Mouse (Mus musculus): ENCODE measurements around the gene Tspyl2. TPM values are rescaled to one million over a fixed set of nuclear protein-coding genes. Genes with fewer than 3 reads are reported as not detected.
"Not testable (repeated sequence)": the region's sequence is repeated elsewhere in the genome, so short reads cannot be mapped to it uniquely, and the experiment has no call there.

The Tspyl2 gene
- polyA plus RNA-seq, 1 experiment from 2014 or later: 47.4 TPM

GRCm38 (mm10) chrX:152307942-152308341 is 34.3 kb downstream of the Tspyl2 start:
- no peak overlapping the region for H3K4me2 ChIP-seq (ENCODE audit: low read depth, low read length)
- no peak overlapping the region for H3K4me3 ChIP-seq (ENCODE audit: low read depth, low read length)
- 59% methylated on average over 2 of the region's 2 CpGs for WGBS
- H3K27me3 ChIP-seq (ENCODE audit: control insufficient read depth, insufficient read depth, low read length): no peaks in the 10 kb centered on the region
- no peaks in the 10 kb centered on the region for H3K9me3 ChIP-seq (ENCODE audit: control insufficient read depth, low read length)
- no peaks in the 10 kb centered on the region for H3K36me3 ChIP-seq (ENCODE audit: control insufficient read depth, insufficient read depth, low read length)
- no peak overlapping the region for H3K9ac ChIP-seq (replicated peaks; ENCODE audit: low read depth, low read length)
- ATAC-seq (ENCODE audit: low read depth): peak; percentile 68; the same call in 1 of the 2 replicates
- no peak overlapping the region for H3K27ac ChIP-seq (ENCODE audit: low read depth, low read length)
- H3K4me1 ChIP-seq (ENCODE audit: control insufficient read depth, insufficient read depth, low read length): no peaks in the 10 kb centered on the region

- H3K36me3 ChIP-seq (ENCODE audit: control insufficient read depth, insufficient read depth, low read length): no peaks in the 10 kb centered on the region
Observed at GRCm38 (mm10) chrX:152307371-152307770, 34.9 kb downstream of the Tspyl2 start.

GRCm38 (mm10) chrX:152306224-152306623 is 36.0 kb downstream of the Tspyl2 start:
- Histone ChIP-seq H3K4me3 (ENCODE audit: low read depth, low read length) (no peak overlapping the region), H3K36me3 (ENCODE audit: control insufficient read depth, insufficient read depth, low read length) (no peaks in the 10 kb centered on the region), H3K9ac (replicated peaks; ENCODE audit: low read depth, low read length) (no peak overlapping the region), H3K4me1 (ENCODE audit: control insufficient read depth, insufficient read depth, low read length) (no peaks in the 10 kb centered on the region), H3K4me2 (ENCODE audit: low read depth, low read length) (no peak overlapping the region), H3K9me3 (ENCODE audit: control insufficient read depth, low read length) (no peaks in the 10 kb centered on the region), H3K27me3 (ENCODE audit: control insufficient read depth, insufficient read depth, low read length) (no peaks in the 10 kb centered on the region), H3K27ac (ENCODE audit: low read depth, low read length) (no peak overlapping the region)
- 78% methylated on average over 2 of the region's 2 CpGs for WGBS
- no peak for ATAC-seq (ENCODE audit: low read depth)

More at GRCm38 (mm10) chrX:152307371-152307770, 34.9 kb downstream of the Tspyl2 start:
- Histone ChIP-seq H3K27ac (ENCODE audit: low read depth, low read length) (no peak overlapping the region), H3K4me2 (ENCODE audit: low read depth, low read length) (no peak overlapping the region), H3K9ac (replicated peaks; ENCODE audit: low read depth, low read length) (no peak overlapping the region), H3K4me1 (ENCODE audit: control insufficient read depth, insufficient read depth, low read length) (no peaks in the 10 kb centered on the region), H3K9me3 (ENCODE audit: control insufficient read depth, low read length) (no peaks in the 10 kb centered on the region), H3K27me3 (ENCODE audit: control insufficient read depth, insufficient read depth, low read length) (no peaks in the 10 kb centered on the region), H3K4me3 (ENCODE audit: low read depth, low read length) (no peak overlapping the region)
- no peak for ATAC-seq (ENCODE audit: low read depth)

- not testable (repeated sequence) for H3K4me3 ChIP-seq (ENCODE audit: low read depth, low read length); H3K9ac ChIP-seq (replicated peaks; ENCODE audit: low read depth, low read length); H3K4me2 ChIP-seq (ENCODE audit: low read depth, low read length); H3K27me3 ChIP-seq (ENCODE audit: control insufficient read depth, insufficient read depth, low read length); H3K9me3 ChIP-seq (ENCODE audit: control insufficient read depth, low read length); H3K36me3 ChIP-seq (ENCODE audit: control insufficient read depth, insufficient read depth, low read length); H3K4me1 ChIP-seq (ENCODE audit: control insufficient read depth, insufficient read depth, low read length); ATAC-seq (ENCODE audit: low read depth); H3K27ac ChIP-seq (ENCODE audit: low read depth, low read length)
- WGBS: 62% methylated on average over 1 of the region's 1 CpGs
Observed at GRCm38 (mm10) chrX:152287026-152287425, 55.2 kb downstream of the Tspyl2 start.

Other genes with a start within 250 kb of the Tspyl2 start
- gene Iqsec2, start 198.2 kb downstream of the Tspyl2 start, polyA plus RNA-seq (2014; fragmentation: Nextera tagmentation; extraction: Ambion mirVana): 10.5 and 10.7 TPM in 2 replicates
- gene Kdm5c, start 109.4 kb downstream of the Tspyl2 start, polyA plus RNA-seq (2014; fragmentation: Nextera tagmentation; extraction: Ambion mirVana): 26.5 and 35.5 TPM in 2 replicates
- 33.4 and 38.9 TPM in 2 replicates for gene Kantr, start 14.9 kb downstream of the Tspyl2 start, polyA plus RNA-seq (2014; fragmentation: Nextera tagmentation; extraction: Ambion mirVana)
- gene Gpr173, start 26.3 kb upstream of the Tspyl2 start, polyA plus RNA-seq (2014; fragmentation: Nextera tagmentation; extraction: Ambion mirVana): 6.3 and 6.9 TPM in 2 replicates
- gene Cldn34a, start 220.9 kb upstream of the Tspyl2 start, polyA plus RNA-seq (2014; fragmentation: Nextera tagmentation; extraction: Ambion mirVana): not detected in 2 replicates